Mouse (Mus musculus) embryonic facial prominence, embryonic 15.5 days (tissue): ENCODE results near the gene Evx1. TPM values are rescaled to one million over a fixed set of nuclear protein-coding genes. Genes with fewer than 3 reads are reported as not detected.

Experiments used
- ATAC-seq: fragments of 200-750 bp; cut with Nextera tagmentation; 2 replicates; pipeline ENCODE4 v1.8.0; 2017; ENCODE audit warnings: low read depth, moderate TSS enrichment; ENCODE audit not compliant: insufficient number of reproducible peaks, low FRiP score, low TSS enrichment
- H3K27ac ChIP-seq: fragments of 300-500 bp; sonication (generic); replicated peaks from 2 replicates; pipeline ENCODE4 v1.5.1; 2015; ENCODE audit warnings: mild to moderate bottlenecking, inconsistent platforms
- H3K27me3 ChIP-seq: fragments of 300-500 bp; sonication (generic); 2 replicates; pipeline ENCODE4 v1.6.1; 2015; ENCODE audit warnings: inconsistent platforms
- H3K36me3 ChIP-seq: fragments of 300-500 bp; sonication (generic); 2 replicates; pipeline ENCODE4 v1.6.1; 2015; ENCODE audit warnings: mild to moderate bottlenecking, inconsistent platforms
- H3K4me1 ChIP-seq: fragments of 300-500 bp; sonication (generic); 2 replicates; pipeline ENCODE4 v1.6.1; 2015; ENCODE audit warnings: inconsistent platforms
- H3K4me2 ChIP-seq: fragments of 300-500 bp; sonication (generic); replicated peaks from 2 replicates; pipeline ENCODE4 v1.6.1; 2015; ENCODE audit warnings: mild to moderate bottlenecking, inconsistent platforms
- H3K4me3 ChIP-seq: fragments of 300-500 bp; sonication (generic); replicated peaks from 2 replicates; pipeline ENCODE4 v1.5.1; 2015; ENCODE audit warnings: mild to moderate bottlenecking, inconsistent platforms
- H3K9ac ChIP-seq: fragments of 300-500 bp; sonication (generic); 2 replicates; pipeline ENCODE4 v1.6.1; 2015; ENCODE audit warnings: inconsistent platforms
- H3K9me3 ChIP-seq: fragments of 300-500 bp; sonication (generic); replicated peaks from 2 replicates; pipeline ENCODE4 v1.6.1; 2016; ENCODE audit warnings: inconsistent platforms
- WGBS: fragments of 180-500 bp; shearing (Covaris S2); methylation state at CpG from one replicate; pipeline ENCODE4 v1.1.7; 2015; 5-methylcytosine and 5-hydroxymethylcytosine counted together
- polyA plus RNA-seq: library from polyadenylated mRNA; unstranded; fragments of >200 nt; fragmentation: Nextera tagmentation; extraction: Ambion mirVana; gene quantifications from 2 replicates; pipeline ENCODE4 v1.2.1, GENCODE M21; 2015

Evx1 gene
- polyA plus RNA-seq, 1 experiment from 2014 or later: not detected

GRCm38 (mm10) chr6:52272766-52273655, 40.3 kb upstream of the Evx1 start:
- Histone ChIP-seq H3K9me3 (no peaks in the 10 kb centered on the region), H3K4me1 (0 out of 2 replicates have a peak, but pooled peaks cover 13% of the 10 kb centered on the region), H3K9ac (no peak overlapping the region), H3K27ac (no peak overlapping the region), H3K27me3 (peaks cover 98% of the 10 kb centered on the region), H3K36me3 (no peaks in the 10 kb centered on the region), H3K4me2 (no peak overlapping the region), H3K4me3 (no peak overlapping the region)
- no peak for ATAC-seq
- 11% methylated on average over 22 of the region's 22 CpGs for WGBS

- H3K4me1 ChIP-seq: 0 out of 2 replicates have a peak, but pooled peaks cover 13% of the 10 kb centered on the region
- ATAC-seq: no peak
- no peak overlapping the region for H3K4me3 ChIP-seq
- H3K36me3 ChIP-seq: no peaks in the 10 kb centered on the region
- no peak overlapping the region for H3K27ac ChIP-seq
- H3K9ac ChIP-seq: no peak overlapping the region
- no peaks in the 10 kb centered on the region for H3K9me3 ChIP-seq
- no peak overlapping the region for H3K4me2 ChIP-seq
- peaks cover 96% of the 10 kb centered on the region for H3K27me3 ChIP-seq
- WGBS: 5% methylated on average over 22 of the region's 22 CpGs
These were observed 39.5 kb upstream of the Evx1 start for GRCm38 (mm10) chr6:52273656-52274280.

- no peak overlapping the region for H3K4me3 ChIP-seq
- H3K9ac ChIP-seq: no peak overlapping the region
- H3K27ac ChIP-seq: no peak overlapping the region
- H3K4me2 ChIP-seq: no peak overlapping the region
- H3K36me3 ChIP-seq: no peaks in the 10 kb centered on the region
- H3K27me3 ChIP-seq: peaks cover 92% of the 10 kb centered on the region
- H3K9me3 ChIP-seq: no peaks in the 10 kb centered on the region
- 4% methylated on average over 11 of the region's 11 CpGs for WGBS
- 0 out of 2 replicates have a peak, but pooled peaks cover 13% of the 10 kb centered on the region for H3K4me1 ChIP-seq
- no peak for ATAC-seq
These were observed 38.7 kb upstream of the Evx1 start for GRCm38 (mm10) chr6:52274576-52274975.

- WGBS: 5% methylated on average over 8 of the region's 8 CpGs
- Histone ChIP-seq H3K9ac (no peak overlapping the region), H3K27ac (no peak overlapping the region)
These were observed 37.6 kb upstream of the Evx1 start for GRCm38 (mm10) chr6:52275563-52276280.

GRCm38 (mm10) chr6:52276382-52276781, 36.9 kb upstream of the Evx1 start:
- peaks cover 83% of the 10 kb centered on the region for H3K27me3 ChIP-seq
- WGBS: 3% methylated on average over 6 of the region's 6 CpGs
- no peak overlapping the region for H3K4me3 ChIP-seq
- no peaks in the 10 kb centered on the region for H3K36me3 ChIP-seq
- no peak overlapping the region for H3K27ac ChIP-seq
- no peaks in the 10 kb centered on the region for H3K9me3 ChIP-seq
- 0 out of 2 replicates have a peak, but pooled peaks cover 13% of the 10 kb centered on the region for H3K4me1 ChIP-seq
- no peak overlapping the region for H3K4me2 ChIP-seq
- no peak overlapping the region for H3K9ac ChIP-seq
- no peak for ATAC-seq

More at GRCm38 (mm10) chr6:52275563-52276280, 37.6 kb upstream of the Evx1 start:
- Histone ChIP-seq H3K4me3 (no peak overlapping the region), H3K4me1 (0 out of 2 replicates have a peak, but pooled peaks cover 13% of the 10 kb centered on the region), H3K27me3 (peaks cover 85% of the 10 kb centered on the region), H3K36me3 (no peaks in the 10 kb centered on the region), H3K4me2 (no peak overlapping the region), H3K9me3 (no peaks in the 10 kb centered on the region)
- ATAC-seq: no peak

- H3K27me3 ChIP-seq: peaks cover 81% of the 10 kb centered on the region
- no peaks in the 10 kb centered on the region for H3K9me3 ChIP-seq
- no peak overlapping the region for H3K27ac ChIP-seq
- H3K4me2 ChIP-seq: no peak overlapping the region
- 5% methylated on average over 5 of the region's 5 CpGs for WGBS
- no peak overlapping the region for H3K9ac ChIP-seq
- H3K4me1 ChIP-seq: 0 out of 2 replicates have a peak, but pooled peaks cover 13% of the 10 kb centered on the region
- no peak overlapping the region for H3K4me3 ChIP-seq
- ATAC-seq: no peak
- no peaks in the 10 kb centered on the region for H3K36me3 ChIP-seq
These were observed 36.4 kb upstream of the Evx1 start for GRCm38 (mm10) chr6:52276920-52277319.

GRCm38 (mm10) chr6:52281084-52281483, 32.2 kb upstream of the Evx1 start:
- H3K4me3 ChIP-seq: no peak overlapping the region
- H3K4me1 ChIP-seq: no peaks in the 10 kb centered on the region
- H3K4me2 ChIP-seq: no peak overlapping the region
- H3K36me3 ChIP-seq: no peaks in the 10 kb centered on the region
- H3K9me3 ChIP-seq: no peaks in the 10 kb centered on the region
- H3K27me3 ChIP-seq: peaks cover 57% of the 10 kb centered on the region
- 55% methylated on average over 12 of the region's 12 CpGs for WGBS
- ATAC-seq: no peak
- no peak overlapping the region for H3K27ac ChIP-seq
- no peak overlapping the region for H3K9ac ChIP-seq

GRCm38 (mm10) chr6:52283896-52284295, 29.4 kb upstream of the Evx1 start:
- Histone ChIP-seq H3K27ac (no peak overlapping the region), H3K4me2 (no peak overlapping the region), H3K9me3 (no peaks in the 10 kb centered on the region), H3K9ac (no peak overlapping the region), H3K27me3 (peaks cover 42% of the 10 kb centered on the region), H3K36me3 (no peaks in the 10 kb centered on the region), H3K4me1 (no peaks in the 10 kb centered on the region), H3K4me3 (no peak overlapping the region)
- no peak for ATAC-seq
- WGBS: 82% methylated on average over 5 of the region's 5 CpGs

- Histone ChIP-seq H3K9ac (no peak overlapping the region), H3K4me2 (no peak overlapping the region), H3K4me3 (no peak overlapping the region), H3K27me3 (peaks cover 71% of the 10 kb centered on the region), H3K27ac (no peak overlapping the region), H3K4me1 (peaks cover 11% of the 10 kb centered on the region), H3K36me3 (no peaks in the 10 kb centered on the region), H3K9me3 (no peaks in the 10 kb centered on the region)
- WGBS: 9% methylated on average over 12 of the region's 12 CpGs
- ATAC-seq: no peak
These were observed 23.1 kb upstream of the Evx1 start for GRCm38 (mm10) chr6:52290186-52290585.

- Histone ChIP-seq H3K4me1 (peaks cover 11% of the 10 kb centered on the region), H3K4me3 (peak overlapping the region; percentile 33), H3K36me3 (no peaks in the 10 kb centered on the region), H3K27ac (no peak overlapping the region), H3K9me3 (no peaks in the 10 kb centered on the region), H3K27me3 (peaks cover 74% of the 10 kb centered on the region), H3K4me2 (peak overlapping the region; percentile 53), H3K9ac (no peak overlapping the region)
- ATAC-seq: no peak
- WGBS: 2% methylated on average over 45 of the region's 45 CpGs
These were observed 22.1 kb upstream of the Evx1 start for GRCm38 (mm10) chr6:52291021-52291860.
